ENCODE assay signal across 12 mouse cellular contexts in genomic region chr11:88720261-88721143, GRCm38 (mm10). TPM values are rescaled to one million over a fixed set of nuclear protein-coding genes. Genes with fewer than 3 reads are reported as not detected.
DNase-seq lines count a peak whose midpoint lies in the region; ATAC-seq and TF ChIP-seq lines count a peak whose summit lies in the region.
"Had no signal": no experiment of that assay in that cellular context is flagged by ENCODE, and none has a peak within 500 bp of the region (broad histone marks: within the 10 kb centered on the region; RNA-seq: fewer than 3 reads in every experiment).

No protein-coding gene starts in this region.

- H3K36me3 ChIP-seq in hindbrain, embryonic 15.5 days, result no peaks in the 10 kb centered on the region
- no peaks in the 10 kb centered on the region for H3K36me3 ChIP-seq in myocyte (ENCODE audit: control insufficient read depth, insufficient read depth)
- H3K36me3 ChIP-seq: embryonic facial prominence, embryonic 12.5 days had no signal

- TF ChIP-seq POLR2A in myocyte (IDR thresholded peaks at IDR 0.05; ENCODE audit: insufficient read length, low read depth), result no peak

- no peaks in the 10 kb centered on the region for H3K9me3 ChIP-seq in hindbrain, embryonic 15.5 days
- H3K9me3 ChIP-seq: embryonic facial prominence, embryonic 12.5 days had no signal

- no peak overlapping the region for H3K27ac ChIP-seq in hindbrain, embryonic 15.5 days (replicated peaks)
- H3K27ac ChIP-seq: embryonic facial prominence, embryonic 12.5 days had no signal

- DNase-seq in CD4-positive, CD25-positive, alpha-beta regulatory T cell, adult 2 months (ENCODE audit: low read depth, low spot score), result peak; percentile 8
- peak; percentile 12 for DNase-seq in kidney, adult 18-20 months
- no peak for DNase-seq in kidney, adult 11 months
- DNase-seq in layer of hippocampus, adult 18-20 months (ENCODE audit: low spot score in 2 of 2), result no peak
- no peak for DNase-seq in left cerebral cortex, postnatal 14 days (ENCODE audit: low spot score in 2 of 2)
- DNase-seq: gastrocnemius, postnatal 14 days; lung, postnatal 14 days; right cerebral cortex, adult 18-20 months had no signal

- no peak for ATAC-seq in CD4-positive, CD25-positive, alpha-beta regulatory T cell, adult 4 months
- no peak for ATAC-seq in hindbrain, embryonic 15.5 days (ENCODE audit: low FRiP score, low read depth)

- H3K4me3 ChIP-seq in hindbrain, embryonic 15.5 days, result no peak overlapping the region
- no peak overlapping the region for H3K4me3 ChIP-seq in myocyte
- H3K4me3 ChIP-seq: embryonic facial prominence, embryonic 12.5 days had no signal

- intact Hi-C loops in left cerebral cortex, postnatal 14 days (cut with DNase I), result loop anchor here (10.0 kb wide), 2 partner anchors 306 to 506 kb away; no protein-coding TSS in a partner anchor

- no peak overlapping the region for H3ac ChIP-seq in myocyte (ENCODE audit: control insufficient read depth, insufficient read length)

- H3K9ac ChIP-seq in hindbrain, embryonic 15.5 days, result no peak overlapping the region
- H3K9ac ChIP-seq: embryonic facial prominence, embryonic 12.5 days had no signal

- peak overlapping the region; percentile 77; the same call in 1 of the 2 replicates for H3K4me2 ChIP-seq in hindbrain, embryonic 15.5 days
- H3K4me2 ChIP-seq in myocyte (ENCODE audit: low read depth), result peak overlapping the region; percentile 87
- H3K4me2 ChIP-seq: embryonic facial prominence, embryonic 12.5 days had no signal

- H3K27me3 ChIP-seq in hindbrain, embryonic 15.5 days, result no peaks in the 10 kb centered on the region
- no peaks in the 10 kb centered on the region for H3K27me3 ChIP-seq in myocyte (ENCODE audit: control insufficient read depth, insufficient read depth, insufficient read length)
- H3K27me3 ChIP-seq: embryonic facial prominence, embryonic 12.5 days had no signal

- WGBS in hindbrain, embryonic 15.5 days, result 65% methylated on average over 13 of the region's 13 CpGs

- H3K4me1 ChIP-seq in hindbrain, embryonic 15.5 days (replicated peaks), result peaks cover 18% of the 10 kb centered on the region

- peaks cover 22% of the 10 kb centered on the region for H3K79me2 ChIP-seq in myocyte (ENCODE audit: control insufficient read depth, insufficient read depth)

TF ChIP-seq in myocyte, 11 proteins besides CTCF, POLR2A, EP300 and RAD21:
- no peak for TF ChIP-seq MYOG (IDR thresholded peaks at IDR 0.05; ENCODE audit: control insufficient read depth in 1 of 3, insufficient read depth in 1 of 3, insufficient read length in 2 of 3, low read depth in 2 of 3)
- TF ChIP-seq REST (IDR thresholded peaks at IDR 0.05; ENCODE audit: insufficient read depth, insufficient read length), result no peak
- TF ChIP-seq MYOD1 (IDR thresholded peaks at IDR 0.05; ENCODE audit: control insufficient read depth in 1 of 3, insufficient read length in 2 of 3, low read depth in 2 of 3), result no peak
TF ChIP-seq in myocyte: peak in this region for 0.

RNA-seq across cellular contexts. Expression of gene Msi2, which starts 2.2 kb away (rescaled TPM):
- 10 to 100 TPM; 23.8 to 31.3 TPM for polyA plus RNA-seq in CD4-positive, CD25-positive, alpha-beta regulatory T cell, adult 4 months (2017; shearing (Covaris generic))
- polyA plus RNA-seq in hindbrain, embryonic 15.5 days (2015; fragmentation: Nextera tagmentation; extraction: Ambion mirVana), result 35.9 and 36.9 TPM in 2 replicates
- polyA plus RNA-seq in myocyte (2012; fragmentation: generic; extraction: Trizol), result 37.9 TPM
- 100 to 1,000 TPM; 110 to 113 TPM for total RNA-seq in layer of hippocampus, adult 18-20 months (2021)
- total RNA-seq in left cerebral cortex, postnatal 14 days (2021), result 100 to 1,000 TPM in 1 of 2 experiments, 10 to 100 TPM in 1; 97.8 to 103 TPM

Comparison
In these comparisons a context has a peak if more than half of its experiments do, and no peak if none do; other contexts are left out.
1. DNase-seq: peak in CD4-positive, CD25-positive, alpha-beta regulatory T cell, adult 2 months (single experiment) and kidney, adult 18-20 months (single experiment); none in kidney, adult 11 months (single experiment), layer of hippocampus, adult 18-20 months (0 of 2) and left cerebral cortex, postnatal 14 days (0 of 2).